Mouse (Mus musculus) limb, embryonic 13.5 days (tissue): Measurements from ENCODE around the gene Eno2. TPM values are rescaled to one million over a fixed set of nuclear protein-coding genes. Genes with fewer than 3 reads are reported as not detected.
A peak's percentile ranks its signal among the peaks of the same experiment; 100 is the strongest.

Source experiments
- ATAC-seq: fragments of 200-750 bp; cut with Nextera tagmentation; 2 replicates; pipeline ENCODE4 v1.8.0; 2017; ENCODE audit warnings: low read depth, moderate number of reproducible peaks, moderate TSS enrichment; ENCODE audit not compliant: low FRiP score
- H3K27ac ChIP-seq: fragments of 300-500 bp; sonication (generic); 2 replicates; pipeline ENCODE4 v1.5.1; 2015; ENCODE audit warnings: inconsistent platforms, mild to moderate bottlenecking, moderate library complexity
- H3K27me3 ChIP-seq: fragments of 300-500 bp; sonication (generic); 2 replicates; pipeline ENCODE4 v1.6.1; 2015; ENCODE audit warnings: mild to moderate bottlenecking, inconsistent platforms
- H3K36me3 ChIP-seq: fragments of 300-500 bp; sonication (generic); 2 replicates; pipeline ENCODE4 v1.6.1; 2015; ENCODE audit warnings: inconsistent platforms, mild to moderate bottlenecking, moderate library complexity
- H3K4me1 ChIP-seq: fragments of 300-500 bp; sonication (generic); 2 replicates; pipeline ENCODE4 v1.6.1; 2015; ENCODE audit warnings: inconsistent platforms
- H3K4me2 ChIP-seq: fragments of 300-500 bp; sonication (generic); replicated peaks from 2 replicates; pipeline ENCODE4 v1.6.1; 2015; ENCODE audit warnings: inconsistent platforms, mild to moderate bottlenecking, moderate library complexity
- H3K4me3 ChIP-seq: fragments of 300-500 bp; sonication (generic); 2 replicates; pipeline ENCODE4 v1.5.1; 2015; ENCODE audit warnings: moderate library complexity, mild to moderate bottlenecking, inconsistent platforms
- H3K9ac ChIP-seq: fragments of 300-500 bp; sonication (generic); 2 replicates; pipeline ENCODE4 v1.6.1; 2015; ENCODE audit warnings: mild to moderate bottlenecking, inconsistent platforms
- H3K9me3 ChIP-seq: fragments of 300-500 bp; sonication (generic); 2 replicates; pipeline ENCODE4 v1.6.1; 2016; ENCODE audit warnings: inconsistent platforms
- WGBS: fragments of 180-500 bp; shearing (Covaris S2); methylation state at CpG from one replicate; pipeline ENCODE4 v1.1.7; 2015; 5-methylcytosine and 5-hydroxymethylcytosine counted together
- polyA plus RNA-seq: library from polyadenylated mRNA; unstranded; fragments of >200 nt; fragmentation: Nextera tagmentation; extraction: Ambion mirVana; gene quantifications from 2 replicates; pipeline ENCODE4 v1.2.1, GENCODE M21; 2015

Eno2 gene
- polyA plus RNA-seq, 1 experiment from 2014 or later = 7.7 TPM

DNA sequence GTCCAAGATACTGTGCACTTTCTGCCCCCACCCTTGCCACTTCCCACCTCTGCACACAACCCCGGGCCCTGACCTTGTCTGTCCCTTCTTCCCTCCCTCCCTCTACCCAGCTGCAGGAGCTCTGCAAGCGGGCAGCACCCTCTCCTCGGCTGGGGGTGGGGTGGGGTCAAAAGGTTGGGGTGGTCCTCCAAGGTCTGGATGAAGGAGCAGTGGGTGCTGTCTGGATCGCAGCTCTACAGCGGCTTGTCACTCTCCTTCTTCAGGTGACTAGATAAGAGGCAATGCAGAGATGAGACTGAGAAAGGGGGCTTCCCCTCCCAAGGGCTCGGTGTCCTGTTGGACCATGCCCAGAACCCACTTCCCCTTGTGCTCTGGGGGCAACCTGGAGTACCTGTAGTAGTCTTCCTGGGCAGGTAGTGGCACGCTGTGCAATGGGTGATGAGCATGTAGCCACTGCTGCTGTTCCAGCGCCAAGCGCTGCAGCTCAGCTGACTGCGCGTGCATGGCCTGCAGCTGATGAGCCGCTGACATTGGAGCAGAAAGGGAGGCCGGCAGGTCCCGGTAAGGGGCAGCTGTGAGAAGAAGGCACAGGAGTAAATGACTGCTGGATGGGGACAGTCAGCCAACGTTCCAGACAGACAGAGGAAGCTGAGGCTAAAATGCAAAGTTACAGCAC lies 26.5 kb downstream of the Eno2 start:
- Histone ChIP-seq H3K27ac (no peak overlapping the region), H3K9ac (peak overlapping the region; percentile 26; the same call in 1 of the 2 replicates), H3K36me3 (peaks cover 57% of the 10 kb centered on the region), H3K4me3 (no peak overlapping the region), H3K4me2 (no peak overlapping the region), H3K27me3 (no peaks in the 10 kb centered on the region), H3K4me1 (peaks cover 51% of the 10 kb centered on the region), H3K9me3 (no peaks in the 10 kb centered on the region)
- 92% methylated on average over 15 of the region's 15 CpGs for WGBS
- no peak for ATAC-seq

DNA sequence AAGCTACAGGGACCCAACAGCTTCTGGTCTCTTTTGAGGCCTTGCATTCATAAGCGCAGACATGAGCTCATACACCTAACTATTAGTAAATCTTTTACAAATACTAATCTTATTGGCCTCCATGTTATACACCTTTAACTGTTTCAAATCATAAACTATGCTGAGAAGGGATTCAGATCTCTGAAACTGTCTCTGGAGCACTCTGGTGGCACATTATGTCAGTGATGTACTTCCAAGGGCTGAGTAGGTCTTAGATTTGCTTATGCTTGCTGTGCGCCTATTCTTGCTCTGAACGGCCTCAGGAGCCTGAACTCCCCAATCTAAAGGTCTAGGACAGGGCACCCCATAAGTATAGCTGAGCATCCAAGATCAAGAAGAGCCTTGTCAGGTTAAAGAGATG lies 27.6 kb downstream of the Eno2 start:
- Histone ChIP-seq H3K4me1 (peaks cover 47% of the 10 kb centered on the region), H3K4me3 (peak overlapping the region; percentile 74)
- no peak for ATAC-seq

DNA sequence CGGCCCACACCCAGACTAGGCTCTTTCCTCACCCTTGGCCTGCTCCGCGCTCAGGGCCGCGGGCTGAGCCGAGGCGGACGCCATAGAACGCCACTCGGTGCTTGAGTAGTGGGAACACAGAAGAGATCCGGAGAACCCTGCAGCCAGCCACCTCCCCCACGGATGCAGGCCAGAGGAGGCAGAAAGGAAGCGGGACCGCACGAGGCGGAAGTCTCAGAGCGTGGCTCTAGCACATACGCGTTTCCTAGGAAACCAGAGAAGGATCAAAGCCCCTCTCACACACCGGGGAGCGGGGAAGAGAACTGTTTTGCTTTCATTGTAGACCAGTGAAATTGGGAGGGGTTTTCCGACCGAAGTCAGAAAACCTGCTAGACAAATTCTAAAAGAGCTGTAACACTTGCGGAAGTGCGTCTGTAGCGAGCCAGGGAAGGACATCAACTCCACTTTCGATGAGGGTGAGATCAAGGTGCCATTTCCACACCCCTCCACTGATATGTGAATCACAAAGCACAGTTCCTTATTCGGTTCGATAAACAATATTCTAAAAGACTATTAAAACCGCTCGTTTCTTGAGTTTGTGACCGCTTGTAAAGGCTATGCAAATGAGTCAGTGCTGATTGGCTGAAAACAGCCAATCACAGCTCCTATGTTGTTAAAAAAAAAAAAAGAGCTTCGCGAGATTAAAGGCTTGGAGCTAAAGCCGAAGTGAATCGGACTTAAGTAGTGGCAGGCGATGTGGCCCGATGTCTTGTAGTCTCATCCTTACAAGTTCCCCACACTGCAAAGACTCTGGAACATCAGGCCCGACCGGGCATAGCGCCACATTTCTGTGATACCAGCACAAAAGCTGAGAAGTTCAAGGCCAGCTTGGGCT lies 28.3 kb downstream of the Eno2 start, which contains the start of gene Grcc10:
Grcc10 (minus strand) TSS at position 487 of the 874 bp plus-strand sequence.
- Histone ChIP-seq H3K9me3 (no peaks in the 10 kb centered on the region), H3K27me3 (no peaks in the 10 kb centered on the region), H3K27ac (peak within 1 kb of the TSS; percentile 99), H3K4me1 (peaks cover 39% of the 10 kb centered on the region), H3K36me3 (peaks cover 40% of the 10 kb centered on the region), H3K4me3 (peak within 1 kb of the TSS; percentile 74), H3K4me2 (peak within 1 kb of the TSS; percentile 71), H3K9ac (peak within 1 kb of the TSS; percentile 87)
- peak; percentile 85 for ATAC-seq
- under 1% methylated on average over 41 of the region's 41 CpGs for WGBS

More for the DNA sequence above, 27.6 kb downstream of the Eno2 start:
- 75% methylated on average over 3 of the region's 3 CpGs for WGBS
- H3K27me3 ChIP-seq = no peaks in the 10 kb centered on the region
- H3K27ac ChIP-seq = peak overlapping the region; percentile 99
- no peaks in the 10 kb centered on the region for H3K9me3 ChIP-seq
- peak overlapping the region; percentile 71 for H3K4me2 ChIP-seq
- peak overlapping the region; percentile 62 for H3K9ac ChIP-seq
- H3K36me3 ChIP-seq = peaks cover 45% of the 10 kb centered on the region

DNA sequence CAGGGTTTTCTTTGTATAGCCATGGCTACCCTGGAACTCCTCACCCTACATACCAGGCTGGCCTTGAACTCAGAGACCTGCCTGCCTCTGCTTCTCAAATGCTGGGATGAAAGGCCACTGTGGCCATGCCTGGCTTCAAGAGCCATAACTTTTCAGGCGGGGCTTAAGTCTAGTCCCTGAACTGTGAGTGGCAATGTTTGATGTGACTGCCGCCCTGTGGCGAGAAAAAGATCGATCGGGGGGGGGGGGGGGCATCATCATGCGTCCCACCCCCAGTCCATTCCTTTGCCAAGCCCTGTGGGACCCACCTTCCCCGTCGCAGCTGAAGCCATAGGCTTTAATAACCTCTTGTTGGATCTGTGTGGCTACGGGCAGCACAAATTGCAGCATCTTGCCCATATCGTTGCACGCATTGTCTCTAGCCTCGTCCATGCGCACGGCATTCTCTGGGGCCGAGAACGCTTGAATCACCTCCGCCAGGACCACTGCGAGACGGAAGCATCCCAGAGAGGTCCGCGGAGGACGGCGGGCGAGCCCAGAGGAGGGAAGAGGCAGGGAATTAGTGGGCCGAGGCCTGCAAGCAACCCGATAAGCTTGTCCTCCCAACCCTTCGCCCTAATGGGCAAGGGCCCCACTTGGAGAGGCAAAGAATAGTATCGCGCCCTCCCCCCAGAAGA lies 29.1 kb downstream of the Eno2 start:
- peak overlapping the region; percentile 74 for H3K4me3 ChIP-seq
- H3K4me1 ChIP-seq = peaks cover 36% of the 10 kb centered on the region
- peak overlapping the region; percentile 71 for H3K4me2 ChIP-seq
- H3K9me3 ChIP-seq = no peaks in the 10 kb centered on the region
- no peaks in the 10 kb centered on the region for H3K27me3 ChIP-seq
- 1% methylated on average over 29 of the region's 29 CpGs for WGBS
- peak overlapping the region; percentile 99 for H3K27ac ChIP-seq
- peaks cover 40% of the 10 kb centered on the region for H3K36me3 ChIP-seq
- peak; percentile 3 for ATAC-seq
- H3K9ac ChIP-seq = peak overlapping the region; percentile 87

DNA sequence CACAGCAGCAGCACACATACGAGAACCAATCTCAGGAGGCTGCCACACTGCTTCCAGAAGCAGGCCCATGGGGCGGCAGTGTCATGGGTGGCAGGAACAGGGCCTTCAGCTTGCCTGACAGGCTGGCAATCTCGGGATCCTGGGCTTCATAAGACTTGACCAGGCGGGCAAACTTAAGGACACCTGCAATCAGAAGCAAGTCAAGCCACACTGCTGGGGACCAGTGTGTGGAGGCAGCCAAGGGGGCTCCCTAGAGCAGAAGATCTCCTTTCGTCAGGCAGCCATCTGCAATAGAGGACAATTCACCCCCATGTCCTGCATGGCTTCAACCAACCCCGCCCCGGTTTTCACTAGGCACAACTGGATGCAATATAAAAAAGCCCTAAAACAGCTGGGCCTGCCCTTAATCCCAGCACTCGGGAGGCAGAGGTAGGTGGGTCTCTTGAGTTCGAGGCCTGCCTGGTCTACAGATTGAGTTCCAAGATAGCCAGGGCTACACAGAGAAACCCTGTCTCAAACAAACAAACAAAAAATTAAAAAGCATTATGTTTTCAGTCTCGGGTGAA lies 30.2 kb downstream of the Eno2 start:
- Histone ChIP-seq H3K4me2 (peak overlapping the region; percentile 71), H3K27ac (peak overlapping the region; percentile 99; the same call in 1 of the 2 replicates), H3K4me1 (peaks cover 28% of the 10 kb centered on the region), H3K9ac (no peak overlapping the region), H3K27me3 (no peaks in the 10 kb centered on the region), H3K36me3 (peaks cover 30% of the 10 kb centered on the region), H3K9me3 (no peaks in the 10 kb centered on the region), H3K4me3 (peak overlapping the region; percentile 74)
- 83% methylated on average over 10 of the region's 10 CpGs for WGBS
- ATAC-seq = no peak

DNA sequence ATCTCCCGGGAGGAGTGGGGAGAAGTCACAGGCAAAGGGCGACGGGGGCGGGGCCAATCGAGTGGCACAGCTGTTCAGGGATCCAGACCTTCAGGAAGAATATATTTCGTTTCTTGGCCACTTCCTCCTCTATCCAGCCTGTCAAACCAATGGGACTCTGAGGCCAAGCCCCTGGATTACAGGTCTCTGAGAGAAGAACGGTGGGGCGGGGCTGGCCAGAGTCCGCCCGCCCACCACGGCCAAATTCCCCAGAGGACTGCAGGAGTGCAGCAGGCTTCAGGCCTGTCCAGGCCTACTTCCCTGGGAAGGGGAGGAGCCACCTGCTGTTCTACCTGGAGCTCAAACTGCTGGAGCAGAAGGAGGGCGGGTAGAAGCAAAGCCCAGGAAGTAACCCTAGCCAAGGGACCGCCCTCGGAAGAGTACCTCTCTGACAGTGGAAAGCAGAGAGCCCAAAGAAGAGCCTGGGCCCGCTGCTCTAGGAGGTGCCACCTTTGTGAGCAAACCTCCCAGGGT lies 30.9 kb downstream of the Eno2 start, which contains the start of gene Ptpn6:
Ptpn6 (minus strand) TSS at position 204 of the 513 bp plus-strand sequence.
- H3K36me3 ChIP-seq = peaks cover 23% of the 10 kb centered on the region
- H3K27me3 ChIP-seq = no peaks in the 10 kb centered on the region
- 28% methylated on average over 15 of the region's 15 CpGs for WGBS
- peak within 1 kb of the TSS; percentile 99; the same call in 1 of the 2 replicates for H3K27ac ChIP-seq
- H3K9me3 ChIP-seq = no peaks in the 10 kb centered on the region
- H3K4me3 ChIP-seq = peak within 1 kb of the TSS; percentile 74; the same call in 1 of the 2 replicates
- peaks cover 28% of the 10 kb centered on the region for H3K4me1 ChIP-seq
- ATAC-seq = no peak
- peak within 1 kb of the TSS; percentile 35; the same call in 1 of the 2 replicates for H3K9ac ChIP-seq
- peak within 1 kb of the TSS; percentile 71 for H3K4me2 ChIP-seq

DNA sequence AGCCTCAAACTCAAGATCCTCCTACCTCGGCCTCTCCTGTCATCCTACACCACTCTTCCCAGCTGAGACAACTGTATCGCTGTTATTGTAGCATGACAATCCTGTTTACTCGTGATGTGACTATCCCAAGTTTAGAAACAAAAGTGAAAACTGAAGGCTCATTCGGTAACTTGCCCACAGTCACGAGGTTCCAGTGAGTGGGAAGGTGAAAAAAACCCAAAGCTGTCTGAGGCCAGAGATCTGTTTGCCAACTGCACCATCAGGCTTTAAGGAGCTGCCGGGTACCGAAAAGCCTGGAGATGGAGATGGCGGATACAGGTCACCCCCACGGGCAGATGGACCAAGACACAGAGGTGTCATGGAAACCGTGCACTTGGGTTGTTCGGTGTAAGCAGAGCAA lies 32.4 kb downstream of the Eno2 start:
- no peak for ATAC-seq
- Histone ChIP-seq H3K27me3 (no peaks in the 10 kb centered on the region), H3K36me3 (peaks cover 11% of the 10 kb centered on the region; the same call in 1 of the 2 replicates), H3K9me3 (no peaks in the 10 kb centered on the region), H3K27ac (no peak overlapping the region), H3K9ac (no peak overlapping the region), H3K4me3 (no peak overlapping the region), H3K4me2 (no peak overlapping the region), H3K4me1 (peaks cover 30% of the 10 kb centered on the region)
- 93% methylated on average over 11 of the region's 11 CpGs for WGBS

DNA sequence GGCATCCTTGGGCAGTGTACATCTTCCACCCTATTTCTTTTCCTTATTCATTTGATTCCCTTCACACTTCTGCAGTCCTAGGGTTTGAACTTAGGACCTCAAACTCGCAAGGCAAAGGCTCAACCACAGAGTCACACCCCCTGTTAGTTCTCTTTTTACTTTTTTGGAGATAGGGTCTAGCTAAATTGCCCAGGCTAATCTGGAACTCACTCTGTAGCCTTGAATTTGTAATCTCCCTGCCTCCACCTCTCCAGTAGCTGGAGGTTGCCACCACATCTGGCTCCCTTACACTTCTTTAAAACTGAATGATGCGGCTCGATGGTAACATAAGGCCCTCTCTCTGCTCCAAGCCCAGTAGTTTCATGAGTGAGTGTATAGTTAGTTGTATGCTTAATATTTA lies 35.1 kb downstream of the Eno2 start:
- Histone ChIP-seq H3K9me3 (no peaks in the 10 kb centered on the region), H3K4me3 (no peak overlapping the region), H3K4me2 (no peak overlapping the region), H3K4me1 (peaks cover 16% of the 10 kb centered on the region), H3K27ac (no peak overlapping the region), H3K9ac (no peak overlapping the region), H3K27me3 (no peaks in the 10 kb centered on the region), H3K36me3 (peaks cover 8% of the 10 kb centered on the region; the same call in 1 of the 2 replicates)
- WGBS = 88% methylated on average over 3 of the region's 3 CpGs
- no peak for ATAC-seq

DNA sequence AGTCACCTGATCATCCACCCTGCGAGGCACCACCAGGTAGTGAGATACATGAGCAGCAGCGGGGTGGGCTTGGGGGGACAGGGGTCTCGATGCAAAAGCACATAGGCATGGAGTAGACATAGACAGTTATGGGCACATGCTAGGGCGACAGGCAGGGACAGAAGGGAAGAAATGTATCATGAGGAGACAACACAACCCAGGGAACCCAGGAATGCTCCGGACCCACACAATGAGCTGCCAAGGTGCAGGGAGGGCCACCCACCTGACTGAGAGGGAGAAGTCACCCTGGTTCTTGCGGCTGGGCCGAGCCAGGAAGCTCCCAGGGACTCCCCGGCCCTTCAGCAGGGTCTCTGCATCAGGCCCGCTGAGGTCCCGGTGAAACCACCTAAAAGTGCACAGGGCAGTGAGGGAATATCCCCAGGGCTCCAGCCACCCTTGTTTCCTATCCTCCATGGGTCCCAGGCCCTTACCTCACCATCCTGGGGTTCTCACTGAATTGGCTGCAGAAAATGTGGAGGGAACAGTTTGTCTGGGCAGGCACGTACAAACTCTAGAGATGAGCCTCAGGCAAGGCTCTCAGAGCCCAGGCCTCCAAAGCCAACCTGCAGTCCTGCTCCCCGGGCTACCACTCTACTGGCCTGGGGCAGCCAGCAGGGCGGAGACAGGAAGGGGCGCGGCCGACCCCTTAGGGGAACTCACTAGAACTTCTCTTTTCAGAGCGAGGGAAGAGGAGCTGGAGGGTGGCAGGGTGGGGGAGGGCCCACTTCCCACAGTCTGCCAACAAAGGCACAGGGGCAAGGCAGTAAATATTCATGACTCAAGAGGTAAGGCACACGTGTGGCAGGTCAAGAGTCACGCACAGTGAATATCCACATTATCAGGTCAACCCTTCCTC lies 36.8 kb downstream of the Eno2 start:
- no peak for ATAC-seq
- WGBS = 55% methylated on average over 19 of the region's 19 CpGs
- Histone ChIP-seq H3K27ac (no peak overlapping the region), H3K27me3 (no peaks in the 10 kb centered on the region), H3K4me3 (no peak overlapping the region), H3K4me1 (peaks cover 6% of the 10 kb centered on the region), H3K4me2 (no peak overlapping the region), H3K9ac (peak overlapping the region; percentile 5; the same call in 1 of the 2 replicates), H3K36me3 (no peaks in the 10 kb centered on the region), H3K9me3 (no peaks in the 10 kb centered on the region)

DNA sequence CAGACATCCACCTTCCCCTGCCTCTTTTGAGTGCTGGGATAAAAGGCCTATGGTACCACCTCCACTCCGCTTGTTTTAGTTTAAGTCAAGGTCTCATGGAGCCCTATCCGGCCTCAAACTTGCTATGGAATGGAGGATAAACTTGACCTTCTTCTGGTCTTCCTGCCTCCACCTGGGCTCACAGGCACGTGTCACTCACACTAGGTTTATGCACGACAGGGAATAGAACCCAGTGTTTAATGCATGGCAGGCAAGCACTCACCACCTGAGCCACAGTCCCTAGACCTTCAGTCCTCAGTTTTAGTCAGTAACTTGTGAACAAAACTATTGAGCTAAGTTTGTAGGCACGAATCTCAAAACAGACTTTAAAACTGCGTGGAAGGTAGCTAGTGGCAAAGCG lies 38.4 kb downstream of the Eno2 start:
- Histone ChIP-seq H3K9me3 (no peaks in the 10 kb centered on the region), H3K4me2 (no peak overlapping the region)
- no peak for ATAC-seq

More for the DNA sequence above, 38.4 kb downstream of the Eno2 start:
- Histone ChIP-seq H3K4me3 (no peak overlapping the region), H3K9ac (no peak overlapping the region), H3K36me3 (no peaks in the 10 kb centered on the region), H3K27me3 (no peaks in the 10 kb centered on the region), H3K27ac (no peak overlapping the region), H3K4me1 (peaks cover 6% of the 10 kb centered on the region)
- WGBS = 80% methylated on average over 7 of the region's 7 CpGs
